Mouse (Mus musculus) Patski (cell line): ENCODE results near the gene Entpd3. TPM values are rescaled to one million over a fixed set of nuclear protein-coding genes. Genes with fewer than 3 reads are reported as not detected.

ENCODE experiments used
- ATAC-seq: fragments of 100-300 bp; one replicate; pipeline ENCODE4 v1.8.0; 2021
- CTCF ChIA-PET: fragments of 350-600 bp; sonication (Branson Sonifier 250); formaldehyde crosslinking; loops from one replicate; lab custom pipeline; 2022; ENCODE audit warnings: inconsistent platforms; lab: Charles Lee
- POLR2A ChIA-PET: fragments of 350-600 bp; sonication (Branson Sonifier 250); formaldehyde crosslinking; loops from one replicate; lab custom pipeline; 2022; ENCODE audit warnings: antibody characterized with exemption, inconsistent platforms; lab: Charles Lee
- DNase-seq: peaks from one replicate; pipeline ENCODE4 v3.0.0-alpha.2; 2011; ENCODE audit warnings: low read depth, low spot score
- H3K27me3 ChIP-seq: fragments of 371-371 bp; one replicate; pipeline ENCODE4 v1.5.1; 2021
- CTCF ChIP-seq: fragments of 100-300 bp; IDR thresholded peaks from one replicate; pipeline ENCODE4 v1.5.1; 2021
- in situ Hi-C: fragments of 300-500 bp; cut with MboI; formaldehyde crosslinking; loops from 3 replicates; pipeline ENCODE4 v1.11.1; 2018; ENCODE audit warnings: low pct_unique_long_range_greater_than_20kb, mixed read lengths
- polyA plus RNA-seq: library from polyadenylated mRNA; unstranded; gene quantifications from one replicate; pipeline ENCODE4 v1.2.3, GENCODE M21; 2021

Entpd3 gene
- polyA plus RNA-seq, 1 experiment from 2014 or later, result not detected

GRCm38 (mm10) chr9:120581941-120582618 is 42.5 kb downstream of the Entpd3 start:
- no peak for TF ChIP-seq CTCF
- in situ Hi-C loops, result no loop called here
- ChIA-PET POLR2A (interaction anchor here (2.5 kb wide), 1 partner anchor 11 kb away, joined by 8 read pairs; the partner anchor contains the start of gene Rpl14), CTCF (interaction anchor here (0.7 to 2.3 kb wide), 6 partner anchors 8 to 80 kb away, joined by 4 to 23 read pairs (median 7); no protein-coding TSS in a partner anchor)
- no peaks in the 10 kb centered on the region for H3K27me3 ChIP-seq
- DNase-seq (no peak), ATAC-seq (no peak)

GRCm38 (mm10) chr9:120582619-120583308 is 43.1 kb downstream of the Entpd3 start:
- POLR2A ChIA-PET, result interaction anchor here (0.6 to 2.5 kb wide), 2 partner anchors 11 to 636 kb away, joined by 5 to 8 read pairs; partner anchors contain the start of gene Rpl14
- no peak for DNase-seq
- CTCF ChIA-PET, result interaction anchor here (0.7 to 2.3 kb wide), 7 partner anchors 9 to 632 kb away, joined by 3 to 23 read pairs (median 6); no protein-coding TSS in a partner anchor
- in situ Hi-C loops, result no loop called here
- peak; percentile 83 for ATAC-seq
- H3K27me3 ChIP-seq, result no peaks in the 10 kb centered on the region
- peak; percentile 81 for TF ChIP-seq CTCF

GRCm38 (mm10) chr9:120583314-120583713 is 43.7 kb downstream of the Entpd3 start:
- peak; percentile 18 for TF ChIP-seq CTCF
- POLR2A ChIA-PET, result interaction anchor here (0.6 to 2.5 kb wide), 2 partner anchors 12 to 636 kb away, joined by 5 to 8 read pairs; partner anchors contain the start of gene Rpl14
- DNase-seq, result no peak
- in situ Hi-C loops, result no loop called here
- H3K27me3 ChIP-seq, result no peaks in the 10 kb centered on the region
- ATAC-seq, result no peak
- CTCF ChIA-PET, result interaction anchor here (1.0 to 2.3 kb wide), 5 partner anchors 8 to 632 kb away, joined by 3 to 23 read pairs (median 8); no protein-coding TSS in a partner anchor

- ChIA-PET CTCF (interaction anchor here (0.7 to 1.5 kb wide), 6 partner anchors 8 to 523 kb away, joined by 3 to 15 read pairs (median 3); no protein-coding TSS in a partner anchor), POLR2A (interaction anchor here (0.8 to 1.4 kb wide), 2 partner anchors 15 to 84 kb away, joined by 3 to 5 read pairs; partner anchors contain the start of gene Rpl14)
- DNase-seq (no peak), ATAC-seq (no peak)
- in situ Hi-C loops, result no loop called here
- TF ChIP-seq CTCF, result peak; percentile 90
- no peaks in the 10 kb centered on the region for H3K27me3 ChIP-seq
Observed at GRCm38 (mm10) chr9:120586546-120586945, 46.9 kb downstream of the Entpd3 start.

- no peak for DNase-seq
- no peak for ATAC-seq
- CTCF ChIA-PET, result interaction anchor here (0.9 to 6.5 kb wide), 4 partner anchors 9 to 628 kb away, joined by 3 to 39 read pairs (median 14); no protein-coding TSS in a partner anchor
- peak; percentile 88 for TF ChIP-seq CTCF
- POLR2A ChIA-PET, result no interaction called here
- in situ Hi-C loops, result loop anchor here (10.0 kb wide), 1 partner anchor 653 kb away; no protein-coding TSS in a partner anchor
- no peaks in the 10 kb centered on the region for H3K27me3 ChIP-seq
Observed at GRCm38 (mm10) chr9:120591490-120591889, 51.9 kb downstream of the Entpd3 start.

DNA sequence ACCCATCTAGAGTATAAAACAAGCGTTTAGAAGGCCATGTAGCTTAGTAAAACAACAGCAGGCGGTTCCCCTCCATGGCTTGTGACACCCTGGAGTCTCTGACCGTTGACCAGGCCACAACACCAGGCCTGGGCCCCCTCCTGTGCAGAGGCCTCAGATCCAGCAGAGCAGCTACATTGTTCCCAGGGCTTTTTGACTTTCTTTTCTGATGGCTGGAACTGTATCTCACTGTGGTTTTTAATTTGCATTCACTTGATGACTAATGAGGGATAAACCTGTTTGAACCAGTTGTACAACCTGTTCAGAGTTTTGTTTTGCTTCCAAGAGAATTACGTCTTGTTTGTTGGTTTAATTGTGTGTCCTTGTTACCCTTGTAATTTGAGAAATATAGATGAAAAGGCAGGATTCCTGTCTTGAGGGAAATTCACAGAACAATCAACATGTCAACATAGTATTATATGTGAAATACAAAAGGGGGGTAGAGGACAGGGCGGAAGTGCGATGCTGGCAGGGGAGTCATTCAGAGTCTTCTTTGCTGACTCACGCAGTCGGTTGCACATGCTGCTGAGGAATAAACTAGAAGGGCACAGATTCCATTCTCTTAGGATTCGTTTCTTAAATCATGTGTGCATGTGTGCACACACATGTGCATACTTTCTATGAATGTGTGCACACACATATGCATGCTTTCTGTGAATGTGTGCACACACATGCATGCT is 53.9 kb downstream of the Entpd3 start:
- ChIA-PET POLR2A (interaction anchor here (0.6 kb wide), 1 partner anchor 545 kb away, joined by 3 read pairs; no protein-coding TSS in a partner anchor), CTCF (interaction anchor here (1.6 to 6.5 kb wide), 3 partner anchors 11 to 622 kb away, joined by 4 to 39 read pairs (median 23); no protein-coding TSS in a partner anchor)
- DNase-seq, result no peak
- in situ Hi-C loops, result loop anchor here (10.0 kb wide), 1 partner anchor 651 kb away; no protein-coding TSS in a partner anchor
- no peak for TF ChIP-seq CTCF
- peak; percentile 38 for ATAC-seq
- no peaks in the 10 kb centered on the region for H3K27me3 ChIP-seq

GRCm38 (mm10) chr9:120594839-120595238 is 55.2 kb downstream of the Entpd3 start:
- in situ Hi-C loops, result loop anchor here (10.0 kb wide), 1 partner anchor 650 kb away; no protein-coding TSS in a partner anchor
- ChIA-PET CTCF (interaction anchor here (0.7 to 1.3 kb wide), 2 partner anchors 9 to 620 kb away, joined by 3 read pairs; no protein-coding TSS in a partner anchor), POLR2A (no interaction called here)
- ATAC-seq (no peak), DNase-seq (no peak)
- TF ChIP-seq CTCF, result no peak
- H3K27me3 ChIP-seq, result peaks cover 11% of the 10 kb centered on the region

DNA sequence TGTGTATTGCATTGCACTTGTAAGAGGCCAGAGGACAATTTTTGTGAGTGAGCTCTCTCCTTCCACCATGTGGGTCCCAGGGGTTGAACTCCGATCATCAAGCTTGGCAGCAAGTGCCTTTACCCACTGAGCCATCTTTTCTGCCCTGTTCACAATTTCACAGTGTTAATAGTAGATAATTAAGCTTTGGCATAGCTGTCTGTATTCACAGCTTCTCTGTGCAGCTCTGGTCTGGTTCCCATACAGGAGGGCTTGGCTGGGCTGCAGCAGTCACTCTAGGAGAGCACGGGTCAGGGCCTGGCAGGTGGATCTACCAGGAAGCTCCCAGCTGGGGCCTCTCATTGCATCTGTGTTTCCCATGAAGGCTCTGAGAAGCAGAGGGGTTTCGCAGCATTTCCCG is 55.7 kb downstream of the Entpd3 start:
- POLR2A ChIA-PET, result no interaction called here
- DNase-seq, result no peak
- H3K27me3 ChIP-seq, result peaks cover 11% of the 10 kb centered on the region
- no peak for ATAC-seq
- TF ChIP-seq CTCF, result no peak
- in situ Hi-C loops, result loop anchor here (10.0 kb wide), 1 partner anchor 649 kb away; no protein-coding TSS in a partner anchor
- CTCF ChIA-PET, result interaction anchor here (0.7 to 1.3 kb wide), 2 partner anchors 9 to 620 kb away, joined by 3 read pairs; no protein-coding TSS in a partner anchor

GRCm38 (mm10) chr9:120601488-120602171 is 62.0 kb downstream of the Entpd3 start:
- ChIA-PET POLR2A (no interaction called here), CTCF (interaction anchor here (1.3 kb wide), 1 partner anchor 357 kb away, joined by 3 read pairs; no protein-coding TSS in a partner anchor)
- in situ Hi-C loops, result loop anchor here (5.0 to 10.0 kb wide), 4 partner anchors 133 to 506 kb away; no protein-coding TSS in a partner anchor
- H3K27me3 ChIP-seq, result peaks cover 11% of the 10 kb centered on the region
- peak; percentile 94 for TF ChIP-seq CTCF
- DNase-seq (no peak), ATAC-seq (no peak)
